Mouse (Mus musculus): ENCODE results near the gene Cr2. TPM values are rescaled to one million over a fixed set of nuclear protein-coding genes. Genes with fewer than 3 reads are reported as not detected.

Gene Cr2
- polyA plus RNA-seq, 1 experiment from 2014 or later, result 0.94 TPM

DNA sequence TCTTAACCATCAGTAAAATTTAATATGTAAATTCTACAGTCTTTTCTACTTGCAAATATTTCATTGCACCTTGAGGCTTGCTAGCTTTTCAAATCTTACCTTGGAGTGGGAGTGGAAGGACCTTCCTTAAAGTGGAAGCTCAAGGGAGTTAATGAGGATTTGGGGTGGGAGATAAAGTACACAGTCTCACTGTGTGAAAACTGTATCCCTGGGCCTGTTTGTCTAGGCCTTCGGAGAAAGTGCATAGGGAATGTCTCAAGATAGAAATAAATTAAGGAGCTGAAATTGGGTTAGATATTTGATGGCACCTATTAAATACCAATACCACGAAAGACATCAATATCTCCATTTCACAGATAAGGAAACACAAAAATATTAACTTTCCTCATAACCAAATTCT, 46.0 kb downstream of the Cr2 start:
- ATAC-seq, result peak; percentile 57
- peak overlapping the region; percentile 65 for H3K4me3 ChIP-seq (ENCODE audit: low read depth, low read length)
- peak overlapping the region; percentile 81 for H3K9ac ChIP-seq (ENCODE audit: low read depth, low read length)
- peaks cover 15% of the 10 kb centered on the region for H3K4me1 ChIP-seq (ENCODE audit: control insufficient read depth, insufficient read depth, low read length)
- H3K36me3 ChIP-seq (ENCODE audit: control insufficient read depth, insufficient read depth, low read length), result 0 out of 2 replicates have a peak, but pooled peaks cover 2% of the 10 kb centered on the region
- peak overlapping the region; percentile 96 for H3K27ac ChIP-seq (ENCODE audit: low read length)
- WGBS, result 13% methylated on average over 2 of the region's 2 CpGs
- peak overlapping the region; percentile 71 for H3K4me2 ChIP-seq (ENCODE audit: low read length)
- H3K9me3 ChIP-seq (replicated peaks; ENCODE audit: control insufficient read depth, low read length, poor library complexity, severe bottlenecking), result no peaks in the 10 kb centered on the region
- H3K27me3 ChIP-seq (ENCODE audit: control insufficient read depth, insufficient read depth, low read depth, low read length), result no peaks in the 10 kb centered on the region

DNA sequence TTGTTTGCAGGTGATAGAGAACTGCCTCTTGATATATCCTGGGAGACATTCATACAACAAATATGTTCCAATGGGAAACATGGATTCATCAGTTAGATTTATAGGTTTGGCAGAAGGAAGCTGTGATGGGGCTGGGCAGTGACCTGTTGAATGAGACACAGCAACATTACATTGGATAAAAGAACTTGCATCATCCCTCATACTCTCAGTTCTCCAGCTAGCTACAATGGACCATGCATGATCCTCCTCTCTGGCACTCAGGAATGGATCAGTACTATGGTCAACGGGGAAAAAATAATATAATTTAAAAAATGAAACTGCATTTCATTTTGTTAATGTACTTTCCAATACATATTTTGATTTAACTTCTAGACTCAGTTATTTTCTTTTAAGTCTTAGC, 46.6 kb downstream of the Cr2 start:
- no peak for ATAC-seq
- H3K36me3 ChIP-seq (ENCODE audit: control insufficient read depth, insufficient read depth, low read length), result 0 out of 2 replicates have a peak, but pooled peaks cover 2% of the 10 kb centered on the region
- H3K27me3 ChIP-seq (ENCODE audit: control insufficient read depth, insufficient read depth, low read depth, low read length), result no peaks in the 10 kb centered on the region
- H3K27ac ChIP-seq (ENCODE audit: low read length), result no peak overlapping the region
- no peak overlapping the region for H3K4me3 ChIP-seq (ENCODE audit: low read depth, low read length)
- peaks cover 15% of the 10 kb centered on the region for H3K4me1 ChIP-seq (ENCODE audit: control insufficient read depth, insufficient read depth, low read length)
- H3K4me2 ChIP-seq (ENCODE audit: low read length), result peak overlapping the region; percentile 10; the same call in 1 of the 2 replicates
- no peak overlapping the region for H3K9ac ChIP-seq (ENCODE audit: low read depth, low read length)
- H3K9me3 ChIP-seq (replicated peaks; ENCODE audit: control insufficient read depth, low read length, poor library complexity, severe bottlenecking), result no peaks in the 10 kb centered on the region
- 88% methylated on average over 1 of the region's 1 CpGs for WGBS

DNA sequence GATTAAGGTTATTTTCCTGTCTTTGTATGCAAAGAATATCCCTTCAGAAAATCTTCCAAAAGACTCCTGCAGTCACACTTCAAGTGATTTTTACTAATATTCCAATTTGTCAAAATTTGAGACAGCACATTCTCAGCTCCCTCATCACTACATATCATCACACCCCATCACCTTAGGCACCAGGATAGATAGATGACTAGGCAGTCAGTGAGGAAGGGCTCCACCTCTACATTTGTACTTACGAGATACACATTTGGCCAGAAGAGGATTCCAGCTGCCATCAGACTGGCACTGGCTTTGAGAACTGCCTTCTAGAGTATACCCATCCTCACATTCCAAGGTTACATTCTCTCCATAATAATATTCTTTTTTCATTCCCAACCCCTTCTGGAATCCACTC, 62.1 kb downstream of the Cr2 start:
- Histone ChIP-seq H3K27me3 (ENCODE audit: control insufficient read depth, insufficient read depth, low read depth, low read length) (no peaks in the 10 kb centered on the region), H3K4me1 (ENCODE audit: control insufficient read depth, insufficient read depth, low read length) (no peaks in the 10 kb centered on the region), H3K9ac (ENCODE audit: low read depth, low read length) (no peak overlapping the region), H3K36me3 (ENCODE audit: control insufficient read depth, insufficient read depth, low read length) (peaks cover 11% of the 10 kb centered on the region), H3K27ac (ENCODE audit: low read length) (no peak overlapping the region), H3K9me3 (replicated peaks; ENCODE audit: control insufficient read depth, low read length, poor library complexity, severe bottlenecking) (no peaks in the 10 kb centered on the region), H3K4me3 (ENCODE audit: low read depth, low read length) (no peak overlapping the region), H3K4me2 (ENCODE audit: low read length) (no peak overlapping the region)
- WGBS, result 94% methylated on average over 1 of the region's 1 CpGs
- ATAC-seq, result no peak

DNA sequence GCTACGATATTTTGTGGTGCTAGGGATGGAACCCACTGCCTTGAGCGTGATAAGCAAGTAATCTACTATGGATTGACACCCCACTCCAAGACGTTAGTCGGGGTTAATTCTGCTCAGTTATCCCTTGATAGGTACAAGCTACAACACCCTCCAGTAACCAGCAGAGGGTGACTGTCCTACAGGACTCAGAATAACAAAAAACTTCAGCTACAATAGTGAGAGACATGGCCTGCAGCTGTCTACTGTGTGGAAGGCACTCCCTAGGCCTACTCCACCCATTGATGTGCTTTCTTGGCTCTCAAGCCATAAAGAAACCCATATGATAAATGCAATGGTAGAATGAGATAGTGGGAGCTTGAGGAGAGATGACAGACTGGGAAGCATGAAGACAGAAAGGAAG, 62.9 kb downstream of the Cr2 start:
- WGBS, result 90% methylated on average over 4 of the region's 4 CpGs

DNA sequence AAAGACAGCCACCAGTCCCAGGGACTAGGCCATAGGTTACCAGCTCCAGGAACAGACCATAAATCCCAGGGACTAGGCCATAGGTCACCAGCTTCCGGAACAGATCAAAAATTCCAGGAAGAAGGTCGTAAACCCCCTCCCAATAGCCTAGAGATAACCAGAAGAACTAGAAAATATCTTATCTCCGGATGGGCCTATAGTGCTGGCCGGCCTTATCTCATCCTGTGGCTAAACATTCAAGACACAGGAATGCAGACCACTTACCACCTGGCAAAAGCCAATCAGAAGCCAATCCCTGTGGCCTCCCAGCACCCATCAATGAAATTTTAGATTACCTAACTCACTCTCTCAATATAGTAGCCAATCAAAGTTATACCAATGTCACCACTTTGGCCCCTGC, 75.8 kb downstream of the Cr2 start:
- WGBS, result 85% methylated on average over 4 of the region's 4 CpGs
- ATAC-seq, result no peak
- H3K27me3 ChIP-seq (ENCODE audit: control insufficient read depth, insufficient read depth, low read depth, low read length), result no peaks in the 10 kb centered on the region

More for the DNA sequence above, 62.9 kb downstream of the Cr2 start:
- H3K4me1 ChIP-seq (ENCODE audit: control insufficient read depth, insufficient read depth, low read length), result no peaks in the 10 kb centered on the region
- no peaks in the 10 kb centered on the region for H3K9me3 ChIP-seq (replicated peaks; ENCODE audit: control insufficient read depth, low read length, poor library complexity, severe bottlenecking)
- no peak overlapping the region for H3K4me2 ChIP-seq (ENCODE audit: low read length)
- H3K4me3 ChIP-seq (ENCODE audit: low read depth, low read length), result no peak overlapping the region
- ATAC-seq, result no peak
- no peaks in the 10 kb centered on the region for H3K27me3 ChIP-seq (ENCODE audit: control insufficient read depth, insufficient read depth, low read depth, low read length)
- no peak overlapping the region for H3K27ac ChIP-seq (ENCODE audit: low read length)
- peaks cover 11% of the 10 kb centered on the region for H3K36me3 ChIP-seq (ENCODE audit: control insufficient read depth, insufficient read depth, low read length)
- no peak overlapping the region for H3K9ac ChIP-seq (ENCODE audit: low read depth, low read length)

DNA sequence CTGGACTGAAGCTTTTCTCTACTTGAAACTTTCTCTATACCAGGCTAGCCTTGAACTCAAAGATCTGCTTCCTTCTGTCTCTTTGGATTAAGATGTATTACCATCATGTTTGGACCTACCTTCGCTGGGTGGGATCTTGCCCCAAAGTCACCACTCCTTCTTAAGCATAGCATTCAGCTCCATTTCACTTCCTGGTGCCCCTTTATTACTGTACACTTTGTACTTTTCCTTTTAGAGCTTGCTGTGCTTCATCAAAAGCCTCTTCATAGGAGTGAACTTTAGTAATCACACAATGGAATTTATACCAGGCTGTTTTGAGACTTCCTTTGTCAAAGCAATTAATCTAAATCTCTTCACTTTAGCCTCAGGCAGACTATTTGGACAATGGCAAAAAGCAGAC, 78.5 kb downstream of the Cr2 start:
- H3K4me2 ChIP-seq (ENCODE audit: low read length), result no peak overlapping the region
- H3K36me3 ChIP-seq (ENCODE audit: control insufficient read depth, insufficient read depth, low read length), result peaks cover 11% of the 10 kb centered on the region; the same call in 1 of the 2 replicates
- H3K9me3 ChIP-seq (replicated peaks; ENCODE audit: control insufficient read depth, low read length, poor library complexity, severe bottlenecking), result no peaks in the 10 kb centered on the region
- no peak for ATAC-seq
- no peaks in the 10 kb centered on the region for H3K4me1 ChIP-seq (ENCODE audit: control insufficient read depth, insufficient read depth, low read length)
- 100% methylated on average over 1 of the region's 1 CpGs for WGBS
- no peak overlapping the region for H3K4me3 ChIP-seq (ENCODE audit: low read depth, low read length)
- no peaks in the 10 kb centered on the region for H3K27me3 ChIP-seq (ENCODE audit: control insufficient read depth, insufficient read depth, low read depth, low read length)
- no peak overlapping the region for H3K27ac ChIP-seq (ENCODE audit: low read length)
- H3K9ac ChIP-seq (ENCODE audit: low read depth, low read length), result no peak overlapping the region

More for the DNA sequence above, 75.8 kb downstream of the Cr2 start:
- Histone ChIP-seq H3K4me1 (ENCODE audit: control insufficient read depth, insufficient read depth, low read length) (no peaks in the 10 kb centered on the region), H3K4me3 (ENCODE audit: low read depth, low read length) (no peak overlapping the region), H3K27ac (ENCODE audit: low read length) (no peak overlapping the region), H3K36me3 (ENCODE audit: control insufficient read depth, insufficient read depth, low read length) (peaks cover 17% of the 10 kb centered on the region; the same call in 1 of the 2 replicates), H3K9me3 (replicated peaks; ENCODE audit: control insufficient read depth, low read length, poor library complexity, severe bottlenecking) (no peaks in the 10 kb centered on the region), H3K4me2 (ENCODE audit: low read length) (no peak overlapping the region), H3K9ac (ENCODE audit: low read depth, low read length) (no peak overlapping the region)

DNA sequence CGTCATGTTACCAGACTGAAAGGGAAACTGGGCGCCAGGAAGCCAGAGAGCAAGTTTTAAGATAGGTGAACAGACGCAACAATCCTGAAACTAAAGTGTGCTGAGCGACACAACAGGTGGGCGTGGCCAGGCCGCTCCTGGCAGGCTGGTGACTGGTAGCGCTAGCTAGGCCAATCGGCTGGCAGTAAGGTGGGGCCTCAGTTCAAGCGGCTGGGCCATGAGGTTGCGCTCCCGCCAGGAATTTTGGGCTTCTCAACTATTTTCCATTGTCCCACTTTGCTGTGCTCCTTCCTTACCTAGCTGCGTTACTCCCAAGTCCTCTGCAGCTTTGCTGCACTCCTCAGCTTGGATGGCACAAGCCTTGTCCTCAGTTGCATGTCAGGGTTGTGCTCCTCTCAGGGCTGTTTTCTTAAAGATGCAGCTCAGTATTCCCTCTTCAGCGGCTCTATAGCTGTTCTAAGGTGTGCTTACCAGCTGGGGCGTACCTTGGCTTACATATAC, 84.2 kb downstream of the Cr2 start, which contains the start of gene Cd46:
Gene Cd46 (minus strand): TSS at position 30 of the 501 bp plus-strand sequence.
- WGBS, result 3% methylated on average over 14 of the region's 14 CpGs
- peak; percentile 93 for ATAC-seq
- Histone ChIP-seq H3K4me2 (ENCODE audit: low read length) (peak within 1 kb of the TSS; percentile 54), H3K27ac (ENCODE audit: low read length) (no peak within 1 kb of the TSS), H3K9ac (ENCODE audit: low read depth, low read length) (0 out of 2 replicates have a peak within 1 kb of the TSS, but pooled peaks have one; percentile 1), H3K27me3 (ENCODE audit: control insufficient read depth, insufficient read depth, low read depth, low read length) (no peaks in the 10 kb centered on the region), H3K9me3 (replicated peaks; ENCODE audit: control insufficient read depth, low read length, poor library complexity, severe bottlenecking) (no peaks in the 10 kb centered on the region), H3K4me3 (ENCODE audit: low read depth, low read length) (peak within 1 kb of the TSS; percentile 27), H3K36me3 (ENCODE audit: control insufficient read depth, insufficient read depth, low read length) (no peaks in the 10 kb centered on the region), H3K4me1 (ENCODE audit: control insufficient read depth, insufficient read depth, low read length) (peaks cover 7% of the 10 kb centered on the region; the same call in 1 of the 2 replicates)

DNA sequence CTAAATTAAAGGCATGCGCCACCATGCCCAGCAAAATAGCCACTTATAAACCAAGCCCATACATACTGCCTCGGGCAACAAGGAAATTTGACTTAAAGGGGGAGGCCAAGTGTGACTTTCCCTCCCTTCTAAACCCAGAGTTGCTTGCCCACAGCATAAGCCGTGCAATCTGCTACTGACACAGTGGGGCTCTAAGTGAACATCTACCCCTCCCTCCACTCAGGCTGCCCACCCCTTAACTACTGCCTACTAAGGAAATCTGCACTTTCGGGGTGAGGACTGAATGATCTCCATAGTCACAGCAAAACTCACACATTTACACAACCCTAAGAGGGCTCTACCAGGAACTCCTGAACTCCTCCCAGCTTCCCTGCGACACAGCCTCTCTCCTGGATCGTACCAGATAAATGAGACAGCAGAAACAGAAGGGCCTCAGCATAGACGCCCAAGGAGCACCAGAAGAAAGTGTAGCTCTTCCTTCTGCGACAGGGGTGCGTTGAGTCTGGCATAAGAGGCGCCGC, 84.8 kb downstream of the Cr2 start:
- no peak overlapping the region for H3K9ac ChIP-seq (ENCODE audit: low read depth, low read length)
- peaks cover 7% of the 10 kb centered on the region; the same call in 1 of the 2 replicates for H3K4me1 ChIP-seq (ENCODE audit: control insufficient read depth, insufficient read depth, low read length)
- no peaks in the 10 kb centered on the region for H3K36me3 ChIP-seq (ENCODE audit: control insufficient read depth, insufficient read depth, low read length)
- ATAC-seq, result peak; percentile 64; the same call in 1 of the 2 replicates
- H3K27ac ChIP-seq (ENCODE audit: low read length), result no peak overlapping the region
- no peaks in the 10 kb centered on the region for H3K9me3 ChIP-seq (replicated peaks; ENCODE audit: control insufficient read depth, low read length, poor library complexity, severe bottlenecking)
- peak overlapping the region; percentile 54 for H3K4me2 ChIP-seq (ENCODE audit: low read length)
- H3K4me3 ChIP-seq (ENCODE audit: low read depth, low read length), result peak overlapping the region; percentile 27
- H3K27me3 ChIP-seq (ENCODE audit: control insufficient read depth, insufficient read depth, low read depth, low read length), result no peaks in the 10 kb centered on the region
- WGBS, result 17% methylated on average over 11 of the region's 11 CpGs
